In the genomic region with DNA sequence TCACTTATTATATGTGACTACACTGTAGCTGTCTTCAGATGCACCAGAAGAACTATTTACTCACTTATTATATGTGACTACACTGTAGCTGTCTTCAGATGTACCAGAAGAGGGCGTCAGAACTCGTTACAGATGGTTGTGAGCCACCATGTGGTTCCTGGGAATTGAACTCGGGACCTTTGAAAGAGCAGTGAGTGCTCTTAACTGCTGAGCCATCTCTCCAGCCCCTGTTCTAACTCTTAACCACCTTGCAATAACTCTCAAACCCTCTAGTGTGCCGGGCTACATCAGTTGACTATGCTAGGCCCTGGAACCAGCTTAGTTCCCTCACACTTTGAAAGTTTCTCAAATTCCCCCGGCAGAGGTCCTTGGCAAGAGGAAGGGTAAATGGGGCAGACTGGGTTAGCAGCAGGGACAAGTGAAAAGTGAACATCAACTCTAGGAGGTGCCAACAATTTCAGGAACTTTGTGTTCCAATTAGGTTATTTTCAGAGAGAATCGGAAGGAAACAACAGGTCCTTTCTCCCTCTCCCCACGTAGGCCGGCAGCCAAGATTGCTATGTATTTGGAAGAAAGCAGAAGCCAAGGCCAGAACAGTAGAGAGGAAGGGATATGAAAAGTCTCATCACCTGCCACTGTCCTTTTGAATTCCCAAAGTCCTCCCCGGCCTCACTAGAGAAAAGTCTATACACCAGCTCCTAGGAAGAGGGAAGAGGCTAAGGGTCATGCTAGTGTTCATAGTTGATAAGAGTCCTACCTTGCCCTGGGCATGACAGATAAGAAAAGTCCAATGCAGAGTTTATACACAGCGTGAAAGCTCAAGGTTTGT, we compare ENCODE assay signal across 9 mouse cellular contexts. TPM values are rescaled to one million over a fixed set of nuclear protein-coding genes. Genes with fewer than 3 reads are reported as not detected.
DNase-seq lines count a peak whose midpoint lies in the region; ATAC-seq and TF ChIP-seq lines count a peak whose summit lies in the region.
"Had no signal": no experiment of that assay in that cellular context is flagged by ENCODE, and none has a peak within 500 bp of the region (broad histone marks: within the 10 kb centered on the region; RNA-seq: fewer than 3 reads in every experiment).

No protein-coding gene starts in this region.

- H3K27me3 ChIP-seq in forebrain, postnatal 0 days (ENCODE audit: insufficient read depth, low read length) = no peaks in the 10 kb centered on the region
- H3K27me3 ChIP-seq in forebrain, embryonic 11.5 days (ENCODE audit: control insufficient read depth, insufficient read depth, low read length) = no peaks in the 10 kb centered on the region
- no peaks in the 10 kb centered on the region for H3K27me3 ChIP-seq in midbrain, embryonic 11.5 days (ENCODE audit: control insufficient read depth, insufficient read depth, low read length)
- no peaks in the 10 kb centered on the region for H3K27me3 ChIP-seq in midbrain, embryonic 14.5 days (ENCODE audit: control insufficient read depth, insufficient read depth, low read length)
- H3K27me3 ChIP-seq: limb, embryonic 15.5 days had no signal

- peak; percentile 44 for TF ChIP-seq CTCF in forebrain, postnatal 0 days (IDR thresholded peaks at IDR 0.05; ENCODE audit: low read depth)

- ATAC-seq in forebrain, postnatal 0 days = no peak
- ATAC-seq in forebrain, embryonic 11.5 days (replicated peaks; ENCODE audit: low FRiP score) = no peak
- no peak for ATAC-seq in midbrain, embryonic 11.5 days (ENCODE audit: low FRiP score)
- ATAC-seq in midbrain, embryonic 14.5 days (ENCODE audit: low FRiP score, low TSS enrichment) = no peak

- 0 out of 2 replicates have a peak overlapping the region, but pooled peaks have one; percentile 88 for H3K9ac ChIP-seq in forebrain, postnatal 0 days
- no peak overlapping the region for H3K9ac ChIP-seq in forebrain, embryonic 11.5 days (ENCODE audit: low read length)
- no peak overlapping the region for H3K9ac ChIP-seq in midbrain, embryonic 11.5 days (ENCODE audit: low read length)
- no peak overlapping the region for H3K9ac ChIP-seq in midbrain, embryonic 14.5 days (replicated peaks; ENCODE audit: low read length)

- intact Hi-C loops in heart, postnatal 36 days (cut with DNase I) = loop anchor here (5.0 kb wide), 1 partner anchor 392 kb away; no protein-coding TSS in a partner anchor

- peaks cover 13% of the 10 kb centered on the region for H3K4me1 ChIP-seq in forebrain, postnatal 0 days (ENCODE audit: insufficient read depth)
- peaks cover 2% of the 10 kb centered on the region; the same call in 1 of the 2 replicates for H3K4me1 ChIP-seq in forebrain, embryonic 11.5 days (replicated peaks; ENCODE audit: control insufficient read depth, insufficient read depth, low read length)
- peaks cover 16% of the 10 kb centered on the region for H3K4me1 ChIP-seq in midbrain, embryonic 11.5 days (ENCODE audit: control insufficient read depth, insufficient read depth, low read length)
- peaks cover 23% of the 10 kb centered on the region for H3K4me1 ChIP-seq in midbrain, embryonic 14.5 days (ENCODE audit: control insufficient read depth, insufficient read depth, low read length)

- no peak for DNase-seq in forebrain, postnatal 0 days
- DNase-seq in forebrain, embryonic 11.5 days (ENCODE audit: low spot score) = no peak
- DNase-seq in midbrain, embryonic 11.5 days (ENCODE audit: low spot score, missing footprints) = peak; percentile 75
- DNase-seq in midbrain, embryonic 14.5 days = no peak
- DNase-seq in heart, postnatal 36 days = peak; percentile 31
- peak; percentile 81 for DNase-seq in testis, postnatal 10 days (ENCODE audit: low spot score)
- no peak for DNase-seq in right cerebral cortex, adult 2 months (ENCODE audit: low spot score in 2 of 2)
- no peak for DNase-seq in layer of hippocampus, adult 9-10 months (ENCODE audit: low spot score)

- 62% methylated on average over 10 of the region's 10 CpGs for WGBS in forebrain, postnatal 0 days
- 77% methylated on average over 10 of the region's 10 CpGs for WGBS in forebrain, embryonic 11.5 days
- 76% methylated on average over 10 of the region's 10 CpGs for WGBS in midbrain, embryonic 11.5 days
- 75% methylated on average over 10 of the region's 10 CpGs for WGBS in midbrain, embryonic 14.5 days

- H3K27ac ChIP-seq in forebrain, postnatal 0 days (ENCODE audit: low read depth, low read length) = no peak overlapping the region
- H3K27ac ChIP-seq in forebrain, embryonic 11.5 days (ENCODE audit: low read depth, low read length) = no peak overlapping the region
- no peak overlapping the region for H3K27ac ChIP-seq in midbrain, embryonic 11.5 days (ENCODE audit: low read depth, low read length)
- no peak overlapping the region for H3K27ac ChIP-seq in midbrain, embryonic 14.5 days (replicated peaks; ENCODE audit: low read depth, low read length)

- peaks cover 18% of the 10 kb centered on the region; the same call in 1 of the 2 replicates for H3K36me3 ChIP-seq in forebrain, postnatal 0 days (ENCODE audit: insufficient read depth)
- H3K36me3 ChIP-seq in forebrain, embryonic 11.5 days (ENCODE audit: control insufficient read depth, insufficient read depth, low read length) = no peaks in the 10 kb centered on the region; the same call in 1 of the 2 replicates
- peaks cover 3% of the 10 kb centered on the region; the same call in 1 of the 2 replicates for H3K36me3 ChIP-seq in midbrain, embryonic 11.5 days (ENCODE audit: control insufficient read depth, insufficient read depth, low read length)
- peaks cover 12% of the 10 kb centered on the region for H3K36me3 ChIP-seq in midbrain, embryonic 14.5 days (ENCODE audit: control insufficient read depth, insufficient read depth, low read length)

- no peaks in the 10 kb centered on the region for H3K9me3 ChIP-seq in forebrain, postnatal 0 days (ENCODE audit: low read length)
- no peaks in the 10 kb centered on the region for H3K9me3 ChIP-seq in forebrain, embryonic 11.5 days (ENCODE audit: control insufficient read depth, low read length)
- H3K9me3 ChIP-seq in midbrain, embryonic 11.5 days (ENCODE audit: control insufficient read depth, low read length) = no peaks in the 10 kb centered on the region
- H3K9me3 ChIP-seq in midbrain, embryonic 14.5 days (ENCODE audit: control insufficient read depth, low read length) = no peaks in the 10 kb centered on the region
- H3K9me3 ChIP-seq: limb, embryonic 15.5 days had no signal

- H3K4me2 ChIP-seq in forebrain, postnatal 0 days (ENCODE audit: low read depth) = 0 out of 2 replicates have a peak overlapping the region, but pooled peaks have one; percentile 74
- no peak overlapping the region for H3K4me2 ChIP-seq in forebrain, embryonic 11.5 days (ENCODE audit: low read depth, low read length, severe bottlenecking)
- no peak overlapping the region for H3K4me2 ChIP-seq in midbrain, embryonic 11.5 days
- no peak overlapping the region for H3K4me2 ChIP-seq in midbrain, embryonic 14.5 days (ENCODE audit: low read length)

- H3K4me3 ChIP-seq in forebrain, postnatal 0 days (ENCODE audit: low read depth, low read length) = no peak overlapping the region
- H3K4me3 ChIP-seq in forebrain, embryonic 11.5 days (ENCODE audit: low read depth, low read length) = no peak overlapping the region
- no peak overlapping the region for H3K4me3 ChIP-seq in midbrain, embryonic 11.5 days (ENCODE audit: low read depth, low read length)
- H3K4me3 ChIP-seq in midbrain, embryonic 14.5 days (replicated peaks; ENCODE audit: low read depth, low read length) = no peak overlapping the region

RNA-seq across cellular contexts. Expression of a gene that starts 8.3 kb away (rescaled TPM):
- 107 and 116 TPM in 2 replicates for total RNA-seq in forebrain, postnatal 0 days (2014; rRNA removed)
- polyA plus RNA-seq in forebrain, postnatal 0 days (2015; fragmentation: Nextera tagmentation; extraction: Ambion mirVana) = 247 and 256 TPM in 2 replicates
- polyA plus RNA-seq in forebrain, embryonic 11.5 days (2014; fragmentation: Nextera tagmentation; extraction: Ambion mirVana) = 132 and 143 TPM in 2 replicates
- polyA plus RNA-seq in midbrain, embryonic 11.5 days (2014; fragmentation: Nextera tagmentation; extraction: Ambion mirVana) = 139 and 142 TPM in 2 replicates
- 157 TPM in 2 replicates for polyA plus RNA-seq in midbrain, embryonic 14.5 days (2014; fragmentation: Nextera tagmentation; extraction: Ambion mirVana)
- 10 to 100 TPM; 37.7 to 43.0 TPM for total RNA-seq in heart, postnatal 36 days (2021)

RNA-seq across cellular contexts. Expression of a gene that starts 20.8 kb away (rescaled TPM):
- total RNA-seq in forebrain, postnatal 0 days (2014; rRNA removed) = 74.1 and 85.9 TPM in 2 replicates
- 98.7 and 113 TPM in 2 replicates for polyA plus RNA-seq in forebrain, postnatal 0 days (2015; fragmentation: Nextera tagmentation; extraction: Ambion mirVana)
- polyA plus RNA-seq in forebrain, embryonic 11.5 days (2014; fragmentation: Nextera tagmentation; extraction: Ambion mirVana) = 79.5 and 89.2 TPM in 2 replicates
- polyA plus RNA-seq in midbrain, embryonic 11.5 days (2014; fragmentation: Nextera tagmentation; extraction: Ambion mirVana) = 74.2 and 83.7 TPM in 2 replicates
- polyA plus RNA-seq in midbrain, embryonic 14.5 days (2014; fragmentation: Nextera tagmentation; extraction: Ambion mirVana) = 89.1 and 95.7 TPM in 2 replicates
- 10 to 100 TPM; 22.0 to 22.4 TPM for total RNA-seq in heart, postnatal 36 days (2021)

RNA-seq across cellular contexts. Expression of a gene that starts 25.7 kb away (rescaled TPM):
- not detected in 2 replicates for total RNA-seq in forebrain, postnatal 0 days (2014; rRNA removed)
- 0.65 and 0.67 TPM in 2 replicates for polyA plus RNA-seq in forebrain, postnatal 0 days (2015; fragmentation: Nextera tagmentation; extraction: Ambion mirVana)
- polyA plus RNA-seq in forebrain, embryonic 11.5 days (2014; fragmentation: Nextera tagmentation; extraction: Ambion mirVana) = 2.3 and 3.1 TPM in 2 replicates
- 1.5 and 2.7 TPM in 2 replicates for polyA plus RNA-seq in midbrain, embryonic 11.5 days (2014; fragmentation: Nextera tagmentation; extraction: Ambion mirVana)
- polyA plus RNA-seq in midbrain, embryonic 14.5 days (2014; fragmentation: Nextera tagmentation; extraction: Ambion mirVana) = 0.97 and 1.1 TPM in 2 replicates
- total RNA-seq in heart, postnatal 36 days (2021) = not detected

RNA-seq across cellular contexts. Expression of a gene that starts 26.3 kb away (rescaled TPM):
- total RNA-seq in forebrain, postnatal 0 days (2014; rRNA removed) = 130 and 140 TPM in 2 replicates
- 86.4 and 97.6 TPM in 2 replicates for polyA plus RNA-seq in forebrain, postnatal 0 days (2015; fragmentation: Nextera tagmentation; extraction: Ambion mirVana)
- polyA plus RNA-seq in forebrain, embryonic 11.5 days (2014; fragmentation: Nextera tagmentation; extraction: Ambion mirVana) = 88.4 and 93.8 TPM in 2 replicates
- 85.6 and 94.7 TPM in 2 replicates for polyA plus RNA-seq in midbrain, embryonic 11.5 days (2014; fragmentation: Nextera tagmentation; extraction: Ambion mirVana)
- polyA plus RNA-seq in midbrain, embryonic 14.5 days (2014; fragmentation: Nextera tagmentation; extraction: Ambion mirVana) = 102 and 110 TPM in 2 replicates
- 10 to 100 TPM; 28.1 to 29.8 TPM for total RNA-seq in heart, postnatal 36 days (2021)

RNA-seq across cellular contexts. Expression of a gene that starts 42.0 kb away (rescaled TPM):
- total RNA-seq in forebrain, postnatal 0 days (2014; rRNA removed) = 81.7 and 114 TPM in 2 replicates
- polyA plus RNA-seq in forebrain, postnatal 0 days (2015; fragmentation: Nextera tagmentation; extraction: Ambion mirVana) = 97.1 and 97.9 TPM in 2 replicates
- 238 and 247 TPM in 2 replicates for polyA plus RNA-seq in forebrain, embryonic 11.5 days (2014; fragmentation: Nextera tagmentation; extraction: Ambion mirVana)
- polyA plus RNA-seq in midbrain, embryonic 11.5 days (2014; fragmentation: Nextera tagmentation; extraction: Ambion mirVana) = 209 and 235 TPM in 2 replicates
- 146 and 171 TPM in 2 replicates for polyA plus RNA-seq in midbrain, embryonic 14.5 days (2014; fragmentation: Nextera tagmentation; extraction: Ambion mirVana)
- total RNA-seq in heart, postnatal 36 days (2021) = 10 to 100 TPM; 36.7 to 37.6 TPM

Comparison
In these comparisons a context has a peak if more than half of its experiments do, and no peak if none do; other contexts are left out.
1. DNase-seq: peak in midbrain, embryonic 11.5 days (single experiment), heart, postnatal 36 days (2 of 2) and testis, postnatal 10 days (single experiment); none in forebrain, postnatal 0 days (single experiment), forebrain, embryonic 11.5 days (single experiment), midbrain, embryonic 14.5 days (single experiment), right cerebral cortex, adult 2 months (0 of 2) and layer of hippocampus, adult 9-10 months (single experiment).